Mouse (Mus musculus) forelimb bud, embryonic 11.5 days (tissue): ENCODE measurements around the gene Pinlyp.

Experiments
- DNase-seq: peaks from one replicate; pipeline ENCODE4 v3.0.0-alpha.2; 2012; ENCODE audit warnings: low read depth, low spot score

The Pinlyp gene

DNA sequence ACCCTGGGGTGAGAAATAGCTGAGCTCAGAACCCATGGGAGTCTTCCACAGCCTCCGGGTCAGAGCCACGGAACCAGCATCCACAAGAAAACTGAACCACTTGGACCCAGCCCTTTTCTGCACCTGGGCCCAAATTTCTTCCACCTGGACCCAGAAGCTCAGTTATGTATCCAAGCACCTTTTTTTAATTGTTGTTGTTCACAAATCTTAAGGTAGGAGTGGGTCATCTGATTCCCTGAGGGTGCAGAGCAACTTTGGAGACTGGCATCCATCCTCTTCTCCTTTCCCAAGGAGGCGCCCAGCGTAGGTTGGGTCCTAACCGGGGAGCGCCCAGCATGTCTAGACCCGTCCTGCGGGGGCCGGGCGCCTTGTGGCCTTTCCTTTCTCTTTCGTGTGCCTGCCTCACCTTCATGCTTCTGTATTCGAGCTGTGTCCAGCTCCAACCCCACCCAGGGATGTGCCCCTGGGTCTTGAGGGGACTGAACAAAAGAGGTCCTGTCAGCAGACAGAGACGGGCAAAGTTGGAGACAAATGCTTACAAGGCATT, at the start of gene Pinlyp, which contains the start of gene Xrcc1:
Gene Pinlyp, minus strand, starts transcription at position 51 of the 547 bp plus-strand sequence.
Gene Xrcc1, plus strand, starts transcription at position 222 of the 547 bp plus-strand sequence.
- DNase-seq, result no peak

GRCm38 (mm10) chr7:24595464-24595863, 49.5 kb upstream of the Pinlyp start:
- DNase-seq, result no peak

DNA sequence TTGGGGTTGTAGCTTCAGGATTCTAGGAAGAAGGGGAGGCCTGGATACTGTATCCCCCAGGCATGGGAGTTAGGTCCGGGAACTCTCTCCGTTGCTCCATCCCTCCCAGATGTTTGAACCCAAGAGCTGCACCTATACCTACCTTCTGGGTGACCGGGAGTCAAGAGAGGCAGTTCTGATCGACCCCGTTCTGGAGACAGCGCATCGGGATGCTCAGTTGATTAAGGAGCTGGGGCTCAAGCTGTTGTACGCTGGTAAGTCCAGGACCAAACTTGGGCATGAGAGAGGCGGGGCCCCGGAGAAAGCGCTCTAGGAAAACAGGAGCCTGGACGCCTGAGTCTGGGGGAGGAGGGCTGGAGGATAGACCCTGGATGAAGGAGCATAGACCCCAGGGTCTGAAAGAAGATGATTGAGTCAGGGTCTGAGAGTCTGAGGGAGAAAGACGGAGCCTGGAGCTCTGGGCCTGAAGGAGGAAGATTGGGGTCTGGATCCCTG, 48.4 kb upstream of the Pinlyp start:
- no peak for DNase-seq

GRCm38 (mm10) chr7:24593621-24594308, 47.8 kb upstream of the Pinlyp start:
- peak; percentile 54 for DNase-seq

DNA sequence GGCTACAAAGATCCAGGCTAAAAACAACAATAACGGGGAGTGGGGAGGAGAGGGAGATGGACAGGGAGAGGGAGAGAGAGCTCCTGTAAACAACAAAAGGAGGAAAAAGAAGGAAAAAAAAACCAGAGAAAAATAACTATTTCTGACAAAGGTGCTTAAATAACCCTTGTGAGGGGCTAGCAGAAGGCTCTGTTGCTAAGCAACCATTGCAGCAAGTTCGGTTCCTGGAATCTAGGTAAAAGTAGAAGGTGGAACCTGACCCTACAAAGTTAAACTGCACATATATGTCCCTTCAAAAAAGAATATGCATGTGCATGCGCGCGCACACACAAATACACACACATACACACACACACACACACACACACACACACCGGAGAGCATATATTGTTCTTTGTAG, 46.9 kb upstream of the Pinlyp start:
- DNase-seq, result no peak

DNA sequence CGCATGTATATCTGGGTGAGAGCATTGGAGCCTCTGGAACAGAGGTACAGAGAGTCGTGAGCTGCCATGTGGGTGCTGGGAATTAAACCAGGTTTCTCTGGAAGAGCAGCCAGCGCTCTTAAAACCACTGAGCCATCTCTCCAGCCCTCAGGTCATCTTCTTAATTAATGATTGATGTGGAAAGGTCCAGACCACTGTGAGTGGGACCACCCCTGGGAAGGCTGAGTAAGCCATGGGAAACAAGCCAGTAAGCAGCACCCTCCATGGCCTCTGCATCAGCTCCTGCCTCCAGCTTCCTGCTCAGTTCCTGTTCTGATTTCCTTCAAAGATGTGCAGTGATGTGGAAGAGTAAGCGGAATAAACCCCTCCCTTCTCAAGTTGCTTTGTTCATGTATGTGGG, 46.2 kb upstream of the Pinlyp start:
- DNase-seq, result no peak

- no peak for DNase-seq
Measured at GRCm38 (mm10) chr7:24591735-24592134, 45.8 kb upstream of the Pinlyp start.

DNA sequence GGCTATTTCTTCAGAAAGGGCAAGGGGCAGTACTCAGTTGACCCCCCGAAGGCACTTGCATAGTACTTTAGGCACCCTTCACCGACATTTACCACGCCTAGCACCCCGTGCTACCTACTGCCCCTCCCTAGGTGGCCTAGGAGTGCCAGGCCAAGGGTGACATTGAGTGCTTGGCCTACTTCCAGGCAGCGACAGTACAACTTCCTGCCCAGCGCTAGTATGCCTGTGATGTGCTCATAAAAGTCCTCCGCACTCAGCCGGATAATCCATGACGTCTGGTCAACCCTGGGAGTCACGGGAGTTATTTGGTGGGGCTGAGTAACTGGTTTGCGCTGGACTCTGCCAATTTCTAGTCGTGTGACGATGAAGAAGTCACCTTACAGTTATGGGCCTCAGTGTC, 42.4 kb upstream of the Pinlyp start:
- DNase-seq, result no peak

DNA sequence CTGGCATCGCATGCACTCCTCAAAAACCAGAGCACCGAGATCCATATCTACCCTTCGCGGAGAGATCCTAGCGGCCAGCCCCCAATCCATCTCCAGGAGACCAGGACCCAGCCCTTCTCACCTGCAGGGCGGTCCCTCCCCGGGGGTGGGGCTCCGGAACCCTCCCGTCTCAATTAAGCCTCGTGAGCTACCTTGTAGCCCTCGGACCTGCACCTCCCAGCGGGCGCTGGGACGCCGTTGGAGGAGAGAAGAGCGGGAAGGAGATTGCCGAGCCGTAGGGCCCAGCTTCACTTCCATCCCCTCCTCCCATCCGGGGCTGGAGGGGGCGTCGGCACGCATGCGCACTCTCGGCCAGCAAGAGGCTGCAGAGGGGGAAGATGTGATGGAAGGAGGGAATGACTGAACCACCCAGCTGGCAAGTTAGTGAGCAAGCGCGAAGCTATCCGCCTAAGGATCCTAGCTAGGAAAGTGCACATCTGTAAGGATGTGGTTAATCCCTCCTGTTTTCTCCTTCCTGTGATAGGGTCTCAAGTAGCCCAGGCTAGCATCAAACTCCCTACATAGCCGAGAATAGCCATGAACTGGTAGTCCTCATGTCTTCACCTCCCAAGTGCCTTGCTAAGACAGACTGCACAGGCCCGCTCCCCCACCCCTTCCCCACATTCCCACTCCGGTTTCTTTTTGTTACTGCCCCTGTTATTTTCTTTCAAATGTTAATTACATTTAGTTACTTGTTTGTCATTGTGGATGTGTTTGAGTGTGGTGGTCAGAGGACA, 41.6 kb upstream of the Pinlyp start, which contains the start of the genes Ethe1 and Zfp575:
Gene Ethe1, plus strand, starts transcription at position 214 of the 776 bp plus-strand sequence.
Gene Zfp575, minus strand, starts transcription at position 312 of the 776 bp plus-strand sequence.
- DNase-seq, result peak; percentile 80

GRCm38 (mm10) chr7:24586828-24587227, 40.9 kb upstream of the Pinlyp start:
- no peak for DNase-seq

GRCm38 (mm10) chr7:24585995-24586394, 40.1 kb upstream of the Pinlyp start:
- no peak for DNase-seq

DNA sequence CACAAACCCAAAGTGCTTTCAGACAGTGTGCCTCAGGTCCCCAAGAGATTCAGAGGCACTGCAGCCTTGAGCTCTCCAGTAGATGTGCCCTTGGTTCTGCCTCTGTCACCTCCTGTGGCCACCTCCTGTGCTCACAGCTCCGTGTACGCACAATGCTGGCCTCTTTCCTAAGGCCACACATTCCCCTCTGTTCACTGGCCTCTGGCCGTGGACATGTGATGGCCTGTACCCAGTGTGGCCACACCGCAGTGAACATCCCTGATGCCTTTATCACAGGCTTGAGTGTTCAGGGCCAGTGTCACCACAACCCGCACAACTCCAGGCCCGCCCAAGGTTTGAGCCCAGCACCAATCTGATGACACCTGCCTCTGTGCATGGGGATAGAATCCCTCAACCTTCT, 39.0 kb upstream of the Pinlyp start:
- no peak for DNase-seq

GRCm38 (mm10) chr7:24577811-24578210, 31.9 kb upstream of the Pinlyp start:
- no peak for DNase-seq

- no peak for DNase-seq
Measured at GRCm38 (mm10) chr7:24574224-24574796, 28.4 kb upstream of the Pinlyp start.

DNA sequence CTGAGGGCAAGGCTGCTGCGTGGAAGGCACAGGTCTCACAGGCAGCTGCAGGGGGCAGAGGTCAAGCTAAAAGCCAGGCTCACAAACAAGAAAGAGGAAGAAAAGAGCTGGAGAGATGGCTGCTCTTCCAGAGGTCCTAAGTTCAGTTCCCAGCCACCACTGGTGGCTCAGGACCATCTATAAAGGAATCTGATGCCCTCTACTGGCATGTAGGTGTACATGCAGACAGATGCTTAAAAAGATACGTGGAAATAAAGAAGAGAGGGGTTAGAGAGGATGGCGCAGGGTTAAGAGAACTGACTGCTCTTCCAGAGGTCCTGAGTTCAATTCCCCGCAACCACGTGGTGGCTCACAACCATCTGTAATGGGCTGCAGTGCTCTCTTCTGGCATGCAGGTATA, 26.5 kb upstream of the Pinlyp start:
- no peak for DNase-seq

GRCm38 (mm10) chr7:24571071-24571470, 25.2 kb upstream of the Pinlyp start:
- DNase-seq, result no peak

DNA sequence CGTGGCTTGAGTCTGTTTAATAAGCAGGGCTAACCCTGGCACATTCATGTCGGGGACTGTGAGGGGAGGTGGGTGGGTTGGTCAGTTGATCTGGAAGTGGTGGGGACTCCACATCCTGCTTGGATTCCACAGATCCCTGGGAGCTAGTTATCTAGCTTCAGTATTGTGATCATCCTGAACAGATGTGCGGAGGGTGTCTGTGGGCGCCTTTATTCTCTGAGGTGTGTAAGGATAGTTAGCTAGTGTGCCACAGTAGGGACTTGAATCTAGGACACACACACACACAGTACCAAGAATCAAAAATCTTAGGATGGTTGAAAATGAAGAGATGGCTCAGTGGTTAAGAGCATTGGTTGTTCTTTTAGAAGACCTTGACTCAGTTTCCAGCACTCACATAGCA, 22.6 kb upstream of the Pinlyp start:
- no peak for DNase-seq

DNA sequence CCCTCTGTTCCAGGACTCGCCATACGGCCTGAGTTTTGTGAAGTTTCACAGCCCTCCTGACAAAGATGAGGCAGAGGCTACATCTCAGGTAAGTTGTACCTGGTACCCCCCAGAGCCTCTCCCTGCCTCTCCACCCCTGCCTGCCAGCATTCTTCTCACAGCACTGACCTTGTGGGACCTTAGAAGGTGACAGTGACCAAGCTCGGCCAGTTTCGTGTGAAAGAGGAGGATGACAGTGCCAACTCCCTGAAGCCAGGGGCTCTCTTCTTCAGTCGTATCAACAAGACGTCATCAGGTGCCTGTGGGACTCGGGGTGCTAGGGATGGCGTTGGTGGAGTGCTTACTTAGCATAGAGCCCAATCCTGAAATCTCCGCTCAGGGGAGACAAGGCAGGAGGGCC, 20.3 kb upstream of the Pinlyp start:
- no peak for DNase-seq

DNA sequence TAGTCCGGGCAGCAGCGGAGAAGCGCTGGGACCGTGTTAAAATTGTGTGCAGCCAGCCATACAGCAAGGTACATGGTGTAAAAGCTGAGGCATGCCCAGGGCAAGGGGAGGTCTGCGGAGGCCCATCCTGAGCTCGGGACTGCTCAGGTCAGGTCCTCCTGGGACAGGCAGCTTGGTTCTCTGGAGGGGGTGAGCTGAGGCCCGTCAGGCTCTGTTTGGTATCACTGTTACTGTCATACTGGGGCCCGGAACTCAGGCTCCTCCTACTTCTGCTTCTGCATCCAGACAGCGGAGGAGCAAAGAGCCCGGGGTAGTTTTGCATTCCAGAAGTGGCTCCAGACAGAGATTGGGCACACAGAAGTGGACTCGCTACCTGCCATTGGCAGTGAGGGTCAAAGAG, 19.7 kb upstream of the Pinlyp start:
- DNase-seq, result no peak

GRCm38 (mm10) chr7:24564607-24565265, 18.8 kb upstream of the Pinlyp start:
- DNase-seq, result peak; percentile 63

- no peak for DNase-seq
Measured at GRCm38 (mm10) chr7:24563837-24564206, 17.9 kb upstream of the Pinlyp start.
